ENCODE assay signal across 17 mouse cellular contexts in the genomic region with DNA sequence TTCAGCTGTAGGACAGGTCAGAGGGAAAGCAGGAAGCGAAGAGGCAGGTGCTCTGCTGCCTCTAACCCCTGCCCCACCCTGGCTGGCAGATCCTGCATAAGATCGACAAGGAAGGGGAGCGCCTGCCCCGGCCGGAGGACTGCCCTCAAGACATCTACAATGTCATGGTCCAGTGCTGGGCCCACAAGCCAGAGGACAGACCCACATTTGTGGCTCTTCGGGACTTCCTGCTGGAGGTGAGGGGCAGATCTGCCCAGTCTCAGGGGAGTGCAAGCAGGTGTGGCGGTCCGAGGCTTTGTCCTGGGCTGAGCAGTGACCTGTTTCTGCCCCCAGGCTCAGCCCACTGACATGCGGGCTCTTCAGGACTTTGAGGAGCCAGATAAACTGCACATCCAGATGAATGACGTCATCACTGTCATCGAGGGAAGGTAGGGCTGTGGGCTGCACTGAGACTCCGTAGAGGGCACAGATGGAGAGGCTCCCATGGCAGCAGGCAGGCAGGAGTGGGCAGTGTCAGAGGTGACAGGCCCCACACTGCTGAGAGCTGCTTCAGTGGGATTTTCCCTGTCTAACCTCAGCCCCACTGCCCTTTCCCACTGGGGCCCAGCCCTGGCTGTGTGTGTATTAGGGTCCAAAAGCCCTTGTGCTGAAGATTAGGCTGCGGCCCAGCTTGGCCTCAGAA. TPM values are rescaled to one million over a fixed set of nuclear protein-coding genes. Genes with fewer than 3 reads are reported as not detected.
DNase-seq lines count a peak whose midpoint lies in the region; ATAC-seq lines count a peak whose summit lies in the region.
"Had no signal": no experiment of that assay in that cellular context is flagged by ENCODE, and none has a peak within 500 bp of the region (broad histone marks: within the 10 kb centered on the region; RNA-seq: fewer than 3 reads in every experiment).

No protein-coding gene starts in this region.

- no peak for DNase-seq in heart, postnatal 4 days
- DNase-seq in spleen, postnatal 4 days (ENCODE audit: low spot score in 2 of 2) = peak; percentile 15 to 65
- DNase-seq in spleen, adult 18-20 months = no peak
- no peak for DNase-seq in limb, embryonic 10.5 days (ENCODE audit: low spot score)
- DNase-seq in ovary, postnatal 36 days (ENCODE audit: low spot score) = no peak
- DNase-seq: gastrocnemius, postnatal 25 days; midbrain, embryonic 14.5 days; thymus, adult 2 months had no signal

- H3K27ac ChIP-seq in heart, embryonic 11.5 days (ENCODE audit: low read depth, low read length) = no peak overlapping the region
- H3K27ac ChIP-seq in limb, embryonic 10.5 days = 0 out of 2 replicates have a peak overlapping the region, but pooled peaks have one; percentile 10
- H3K27ac ChIP-seq: embryonic facial prominence, embryonic 10.5 days; heart, embryonic 15.5 days; hindbrain, embryonic 15.5 days; left cerebral cortex, adult 2 months; limb, embryonic 13.5 days; lung, embryonic 15.5 days had no signal

- H3K9me3 ChIP-seq in heart, embryonic 11.5 days (replicated peaks; ENCODE audit: control insufficient read depth, low read length) = no peaks in the 10 kb centered on the region
- H3K9me3 ChIP-seq in limb, embryonic 10.5 days (replicated peaks) = no peaks in the 10 kb centered on the region
- H3K9me3 ChIP-seq: embryonic facial prominence, embryonic 10.5 days; heart, embryonic 15.5 days; hindbrain, embryonic 15.5 days; limb, embryonic 13.5 days; lung, embryonic 15.5 days had no signal

- peak overlapping the region; percentile 4; the same call in 1 of the 2 replicates for H3K4me3 ChIP-seq in heart, embryonic 11.5 days (ENCODE audit: low read depth, low read length)
- H3K4me3 ChIP-seq in limb, embryonic 10.5 days = no peak overlapping the region
- H3K4me3 ChIP-seq: embryonic facial prominence, embryonic 10.5 days; heart, embryonic 15.5 days; hindbrain, embryonic 15.5 days; left cerebral cortex, adult 2 months; limb, embryonic 13.5 days; lung, embryonic 15.5 days had no signal

- H3K4me2 ChIP-seq in heart, embryonic 11.5 days = peak overlapping the region; percentile 42
- H3K4me2 ChIP-seq: heart, embryonic 15.5 days; hindbrain, embryonic 15.5 days; limb, embryonic 13.5 days; lung, embryonic 15.5 days had no signal

- H3K36me3 ChIP-seq in heart, embryonic 11.5 days (ENCODE audit: control insufficient read depth, insufficient read depth, low read length) = peaks cover 8% of the 10 kb centered on the region; the same call in 1 of the 2 replicates
- H3K36me3 ChIP-seq in limb, embryonic 10.5 days = peaks cover 83% of the 10 kb centered on the region

- H3K9ac ChIP-seq in heart, embryonic 11.5 days (ENCODE audit: low read depth, low read length) = no peak overlapping the region
- H3K9ac ChIP-seq: heart, embryonic 15.5 days; hindbrain, embryonic 15.5 days; limb, embryonic 13.5 days; lung, embryonic 15.5 days had no signal

- 0 out of 2 replicates have a peak, but pooled peaks have one; percentile 21 for ATAC-seq in heart, embryonic 11.5 days (replicated peaks; ENCODE audit: insufficient number of reproducible peaks, low FRiP score, low TSS enrichment)
- no peak for ATAC-seq in erythroid progenitor cell, adult 5-6 weeks (replicated peaks; ENCODE audit: low FRiP score, poor library complexity, severe bottlenecking)
- ATAC-seq: intestine, postnatal 0 days had no signal

- 72% methylated on average over 13 of the region's 13 CpGs for WGBS in heart, embryonic 11.5 days (ENCODE audit: insufficient replicate concordance)
- 90% methylated on average over 13 of the region's 13 CpGs for WGBS in limb, embryonic 10.5 days

- peaks cover 46% of the 10 kb centered on the region for H3K4me1 ChIP-seq in heart, embryonic 11.5 days (ENCODE audit: control insufficient read depth, insufficient read depth, low read length)
- H3K4me1 ChIP-seq in limb, embryonic 10.5 days = peaks cover 14% of the 10 kb centered on the region

- no peaks in the 10 kb centered on the region for H3K27me3 ChIP-seq in heart, embryonic 11.5 days (ENCODE audit: control insufficient read depth, insufficient read depth, low read length)
- no peaks in the 10 kb centered on the region for H3K27me3 ChIP-seq in limb, embryonic 10.5 days (ENCODE audit: low read depth, poor library complexity, severe bottlenecking)
- H3K27me3 ChIP-seq: heart, embryonic 15.5 days; hindbrain, embryonic 15.5 days; limb, embryonic 13.5 days; lung, embryonic 15.5 days had no signal

RNA-seq across cellular contexts. Expression of a gene that starts 27.7 kb away (rescaled TPM):
- polyA plus RNA-seq in heart, embryonic 11.5 days (2014; fragmentation: Nextera tagmentation; extraction: Ambion mirVana) = 6.9 and 7.8 TPM in 2 replicates
- 10 to 100 TPM; 38.4 to 49.9 TPM for total RNA-seq in heart, postnatal 4 days (2021)
- 11.2 and 12.0 TPM in 2 replicates for polyA plus RNA-seq in limb, embryonic 10.5 days (2016; fragmentation: Nextera tagmentation; extraction: Ambion mirVana)
- 124 and 134 TPM in 2 replicates for total RNA-seq in erythroid progenitor cell, adult 5-6 weeks (2015; ENCODE audit: low replicate concordance)
- total RNA-seq in erythroid progenitor cell, adult 5-6 weeks (2017; ENCODE audit: low replicate concordance) = 62.9 and 115 TPM in 2 replicates

Comparison
In these comparisons a context has a peak if more than half of its experiments do, and no peak if none do; other contexts are left out.
1. DNase-seq: peak in spleen, postnatal 4 days (2 of 2); none in heart, postnatal 4 days (single experiment), spleen, adult 18-20 months (0 of 2), limb, embryonic 10.5 days (single experiment) and ovary, postnatal 36 days (single experiment).